Mouse (Mus musculus) heart, postnatal 0 days (tissue): Measurements from ENCODE around the gene Ccdc82. TPM values are rescaled to one million over a fixed set of nuclear protein-coding genes. Genes with fewer than 3 reads are reported as not detected.

Experiments used
- ATAC-seq: fragments of 200-750 bp; cut with Nextera tagmentation; 2 replicates; pipeline ENCODE4 v1.8.0; 2017; ENCODE audit warnings: low read depth, moderate number of reproducible peaks, moderate library complexity; ENCODE audit not compliant: insufficient read depth
- DNase-seq: peaks from one replicate; pipeline ENCODE4 v3.0.0-alpha.2; 2016; ENCODE audit warnings: low spot score
- H3K27ac ChIP-seq: fragments of 300-500 bp; sonication (generic); 2 replicates; pipeline ENCODE4 v1.5.1; 2014; ENCODE audit warnings: low read depth, mild to moderate bottlenecking
- H3K27me3 ChIP-seq: fragments of 300-500 bp; sonication (generic); 2 replicates; pipeline ENCODE4 v1.6.1; 2014; ENCODE audit warnings: low read length, mixed read lengths; ENCODE audit not compliant: control insufficient read depth, insufficient read depth
- H3K36me3 ChIP-seq: fragments of 300-500 bp; sonication (generic); replicated peaks from 2 replicates; pipeline ENCODE4 v1.6.1; 2014; ENCODE audit warnings: low read length, mixed read lengths; ENCODE audit not compliant: control insufficient read depth, insufficient read depth
- H3K4me1 ChIP-seq: fragments of 300-500 bp; sonication (generic); 2 replicates; pipeline ENCODE4 v1.6.1; 2014; ENCODE audit warnings: antibody characterized with exemption; ENCODE audit not compliant: control insufficient read depth, insufficient read depth
- H3K4me2 ChIP-seq: fragments of 300-500 bp; sonication (generic); 2 replicates; pipeline ENCODE4 v1.6.1; 2014; ENCODE audit warnings: low read depth, mild to moderate bottlenecking, low read length, moderate library complexity
- H3K4me3 ChIP-seq: fragments of 300-500 bp; sonication (generic); 2 replicates; pipeline ENCODE4 v1.5.1; 2014; ENCODE audit warnings: low read depth, low read length
- H3K9ac ChIP-seq: fragments of 300-500 bp; sonication (generic); replicated peaks from 2 replicates; pipeline ENCODE4 v1.6.1; 2014; ENCODE audit warnings: low read depth, low read length, mixed read lengths
- H3K9me3 ChIP-seq: fragments of 300-500 bp; sonication (generic); replicated peaks from 2 replicates; pipeline ENCODE4 v1.6.1; 2016; ENCODE audit warnings: low read length; ENCODE audit not compliant: control insufficient read depth
- CTCF ChIP-seq: IDR thresholded peaks from 2 replicates; pipeline ENCODE4 v1.5.1; 2016; ENCODE audit warnings: antibody characterized with exemption, control low read depth, low read depth
- EP300 ChIP-seq: IDR thresholded peaks from 2 replicates; pipeline ENCODE4 v1.6.1; 2016; ENCODE audit warnings: antibody characterized with exemption, low read depth
- WGBS: fragments of 180-500 bp; shearing (Covaris S2); extraction: QIAGEN DNeasy Blood & Tissue Kit; methylation state at CpG from one replicate; pipeline ENCODE4 v1.1.7; 2014; 5-methylcytosine and 5-hydroxymethylcytosine counted together
- polyA plus RNA-seq: library from polyadenylated mRNA; unstranded; fragments of >200 nt; fragmentation: Nextera tagmentation; extraction: Ambion mirVana; gene quantifications from 2 replicates; pipeline ENCODE4 v1.2.1, GENCODE M21; 2015
- total RNA-seq: library from RNA; depleted of rRNA; stranded (reverse); fragments of >200 nt; gene quantifications from 2 replicates; pipeline ENCODE4 v1.2.3, GENCODE M21; 2014; ENCODE audit warnings: low replicate concordance; rRNA removed

Ccdc82 gene
- total RNA-seq (7.9 and 10.7 TPM in 2 replicates), polyA plus RNA-seq (4.1 and 4.5 TPM in 2 replicates)

DNA sequence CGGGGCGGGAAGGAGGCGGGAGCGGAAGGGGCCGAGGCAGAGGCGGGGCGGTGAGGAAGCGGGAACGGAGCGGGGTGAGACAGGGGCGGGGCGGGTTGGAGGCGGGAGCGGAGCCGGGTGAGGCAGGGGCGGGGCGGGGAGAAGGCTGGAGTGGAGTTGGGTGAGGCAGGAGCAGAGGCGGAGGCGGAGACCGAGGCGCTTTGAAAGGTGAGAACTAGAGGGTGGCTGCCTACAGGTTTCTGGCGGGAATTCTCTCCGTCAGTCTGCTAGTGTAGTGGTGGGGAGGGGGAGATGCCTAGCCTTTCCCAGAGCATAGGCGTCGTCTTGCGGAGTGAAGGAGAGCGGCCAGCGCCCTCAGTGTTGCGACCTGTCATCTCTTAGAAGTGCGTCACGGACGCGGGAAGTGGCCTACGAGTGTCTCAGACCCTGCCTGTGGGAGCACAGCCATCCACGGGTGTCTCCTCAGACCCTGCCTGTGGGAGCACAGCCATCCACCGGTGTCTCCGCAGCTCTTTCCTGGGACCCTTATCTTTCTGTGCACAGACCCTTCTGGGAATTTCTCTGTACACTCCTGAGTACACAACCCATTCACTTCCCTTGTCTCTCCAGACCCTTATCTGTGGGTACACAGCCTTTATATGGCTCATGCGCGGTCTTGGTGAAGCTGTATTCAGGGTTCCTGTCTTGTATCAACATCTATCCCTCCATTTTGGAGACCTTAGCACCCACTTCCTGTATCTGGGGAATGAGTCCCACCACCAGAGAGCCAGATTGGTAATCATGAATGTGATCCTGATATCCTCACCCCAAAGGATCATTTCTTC, at the start of gene Ccdc82:
TSS of gene Ccdc82 (plus strand) at position 141 of the 824 bp plus-strand sequence.
- no peak for TF ChIP-seq CTCF
- TF ChIP-seq EP300: no peak
- H3K27ac ChIP-seq: peak within 1 kb of the TSS; percentile 81
- H3K9ac ChIP-seq: peak within 1 kb of the TSS; percentile 63
- no peaks in the 10 kb centered on the region for H3K9me3 ChIP-seq
- ATAC-seq: peak; percentile 99
- peak within 1 kb of the TSS; percentile 94 for H3K4me2 ChIP-seq
- peak; percentile 91 for DNase-seq
- H3K4me1 ChIP-seq: peaks cover 15% of the 10 kb centered on the region; the same call in 1 of the 2 replicates
- 1% methylated on average over 33 of the region's 39 CpGs for WGBS
- H3K36me3 ChIP-seq: no peaks in the 10 kb centered on the region
- H3K4me3 ChIP-seq: peak within 1 kb of the TSS; percentile 78
- H3K27me3 ChIP-seq: no peaks in the 10 kb centered on the region

DNA sequence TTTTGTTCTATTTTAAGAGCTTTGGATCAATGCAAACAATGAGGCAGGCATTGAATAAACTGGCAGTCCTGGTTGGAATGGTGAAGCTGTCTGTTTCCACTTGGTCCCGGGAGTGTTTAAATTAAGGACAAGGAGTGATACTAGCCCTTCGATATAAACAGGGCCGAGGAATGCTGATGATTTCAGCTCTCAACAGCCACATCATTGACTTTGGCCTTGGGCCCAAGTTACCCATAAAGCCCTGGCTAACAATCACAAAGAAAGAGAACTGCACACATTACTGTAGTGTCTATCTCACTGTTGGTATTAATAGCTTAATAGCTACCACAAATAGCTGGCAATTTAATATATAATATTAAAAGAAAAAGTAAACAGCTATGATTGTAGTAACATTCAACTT, 46.7 kb upstream of the Ccdc82 start:
- Histone ChIP-seq H3K4me2 (0 out of 2 replicates have a peak overlapping the region, but pooled peaks have one; percentile 11), H3K4me1 (peaks cover 11% of the 10 kb centered on the region; the same call in 1 of the 2 replicates), H3K9ac (no peak overlapping the region), H3K27ac (no peak overlapping the region), H3K4me3 (no peak overlapping the region), H3K36me3 (no peaks in the 10 kb centered on the region), H3K27me3 (no peaks in the 10 kb centered on the region), H3K9me3 (no peaks in the 10 kb centered on the region)
- TF ChIP-seq EP300: no peak
- no peak for TF ChIP-seq CTCF
- peak; percentile 49 for DNase-seq
- 14% methylated on average over 3 of the region's 3 CpGs for WGBS
- peak; percentile 68 for ATAC-seq

DNA sequence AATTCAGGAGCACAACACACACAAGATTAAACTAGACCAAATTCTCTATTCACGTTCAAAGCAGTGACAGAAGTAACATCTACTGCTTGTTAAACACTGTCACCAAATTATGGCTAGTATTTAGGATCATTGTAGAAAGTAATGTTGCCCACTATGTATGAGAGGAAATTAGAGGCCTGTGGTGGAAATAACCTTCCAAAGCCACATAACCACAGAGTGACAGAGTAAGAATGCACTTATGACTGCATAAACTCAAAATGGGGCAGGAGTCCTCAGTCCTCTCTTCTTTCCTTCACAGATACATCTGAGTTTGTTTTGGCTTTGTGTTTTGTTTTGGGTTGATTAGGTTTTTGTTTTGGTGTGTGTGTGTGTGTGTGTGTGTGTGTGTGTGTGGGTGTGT, 43.6 kb upstream of the Ccdc82 start:
- TF ChIP-seq CTCF: no peak
- TF ChIP-seq EP300: no peak
- ATAC-seq: no peak
- no peaks in the 10 kb centered on the region for H3K9me3 ChIP-seq

DNA sequence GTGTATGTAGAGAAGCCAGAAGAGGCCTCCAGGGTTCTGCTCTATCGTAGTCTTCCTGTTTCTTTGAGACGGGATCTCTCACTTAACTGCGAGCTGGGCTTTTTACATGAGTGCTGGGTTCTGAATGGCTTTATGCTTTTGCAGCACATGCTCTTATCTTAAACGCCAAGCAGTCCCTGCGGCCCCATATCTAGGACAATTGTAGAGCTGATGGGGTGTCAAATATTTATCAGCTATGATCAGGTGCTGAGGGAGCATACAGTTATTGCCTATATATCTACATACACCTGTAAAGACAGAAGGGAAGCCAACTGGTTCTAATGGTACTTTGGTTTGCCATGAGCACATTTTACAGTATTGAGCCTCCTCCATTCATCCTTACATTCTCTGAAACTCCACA, 43.1 kb upstream of the Ccdc82 start:
- DNase-seq (no peak), ATAC-seq (no peak)
- TF ChIP-seq EP300 (no peak), CTCF (no peak)
- Histone ChIP-seq H3K4me3 (no peak overlapping the region), H3K9me3 (no peaks in the 10 kb centered on the region), H3K27me3 (no peaks in the 10 kb centered on the region), H3K36me3 (no peaks in the 10 kb centered on the region), H3K4me2 (no peak overlapping the region), H3K4me1 (peaks cover 11% of the 10 kb centered on the region; the same call in 1 of the 2 replicates), H3K9ac (no peak overlapping the region), H3K27ac (no peak overlapping the region)
- WGBS: 59% methylated on average over 5 of the region's 5 CpGs

More for the DNA sequence above, 43.6 kb upstream of the Ccdc82 start:
- Histone ChIP-seq H3K36me3 (no peaks in the 10 kb centered on the region), H3K27me3 (no peaks in the 10 kb centered on the region), H3K4me3 (no peak overlapping the region), H3K4me1 (peaks cover 11% of the 10 kb centered on the region; the same call in 1 of the 2 replicates), H3K4me2 (no peak overlapping the region), H3K27ac (no peak overlapping the region), H3K9ac (no peak overlapping the region)
- DNase-seq: no peak
- 89% methylated on average over 1 of the region's 1 CpGs for WGBS

DNA sequence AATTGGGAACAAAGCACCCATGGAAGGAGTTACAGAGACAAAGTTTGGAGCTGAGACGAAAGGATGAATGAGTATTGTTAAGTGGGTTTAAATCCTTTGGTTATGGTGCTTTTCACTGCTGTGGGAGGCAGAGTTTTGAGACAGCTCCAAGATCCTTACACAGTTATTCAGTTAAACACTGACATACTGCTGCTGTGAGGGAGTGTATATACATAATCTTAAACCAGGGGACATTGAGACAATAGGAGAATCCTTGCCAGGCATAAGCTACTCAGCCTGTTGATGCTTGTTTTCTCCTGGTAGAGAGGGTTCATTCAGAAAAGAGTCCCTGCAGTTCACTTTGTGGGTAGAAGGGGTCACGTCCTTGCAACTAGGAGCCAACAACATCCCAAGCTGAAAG, 40.4 kb upstream of the Ccdc82 start:
- H3K36me3 ChIP-seq: no peaks in the 10 kb centered on the region
- no peaks in the 10 kb centered on the region for H3K4me1 ChIP-seq
- H3K9ac ChIP-seq: no peak overlapping the region
- ATAC-seq (no peak), DNase-seq (no peak)
- no peak overlapping the region for H3K4me2 ChIP-seq
- H3K27ac ChIP-seq: no peak overlapping the region
- TF ChIP-seq EP300 (no peak), CTCF (no peak)
- no peaks in the 10 kb centered on the region for H3K9me3 ChIP-seq
- no peak overlapping the region for H3K4me3 ChIP-seq
- H3K27me3 ChIP-seq: no peaks in the 10 kb centered on the region
- 73% methylated on average over 2 of the region's 2 CpGs for WGBS
